Mouse (Mus musculus) left cerebral cortex, adult 18-20 months (tissue): ENCODE data around the gene Mtus2. TPM values are rescaled to one million over a fixed set of nuclear protein-coding genes. Genes with fewer than 3 reads are reported as not detected.

Source experiments
- DNase-seq, 2 experiments: peaks; one replicate each; pipeline ENCODE4 v3.0.0; 2021 to 2022; ENCODE audit warnings: low spot score in 2 of 2, mixed read lengths in 1 of 2
- total RNA-seq, 2 experiments: library from RNA; stranded (reverse); gene quantifications; 2 replicates each; pipeline ENCODE4 v1.2.3; 2021

Mtus2 gene
- total RNA-seq, 2 experiments from 2014 or later = 37.8 to 39.5 TPM

- DNase-seq = no peak
Observed at GRCm38 (mm10) chr5:147956421-147956820, 699 bp upstream of the Mtus2 start.

GRCm38 (mm10) chr5:147957592-147958271 is 612 bp downstream of the Mtus2 start:
- peak; percentile 92 for DNase-seq

GRCm38 (mm10) chr5:147958552-147958951 is 1.4 kb downstream of the Mtus2 start:
- no peak for DNase-seq

DNA sequence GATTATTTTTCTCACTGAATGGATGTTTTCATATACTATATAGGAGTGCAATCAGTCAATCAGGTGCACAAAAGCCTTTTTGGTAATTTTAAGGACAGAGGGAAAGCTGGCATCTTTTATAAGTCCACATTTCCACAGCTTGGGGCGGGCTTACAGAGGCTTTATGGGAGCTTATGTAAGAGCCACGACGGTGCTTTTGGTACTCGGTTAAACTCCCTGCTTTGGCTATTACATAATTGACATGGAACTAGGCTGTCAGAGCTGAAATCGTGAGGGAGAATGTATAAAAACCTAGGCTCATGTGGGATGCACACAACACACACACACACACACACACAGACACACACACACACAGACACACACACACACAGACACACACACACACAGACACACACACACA is 2.0 kb downstream of the Mtus2 start:
- peak; percentile 45 to 49 for DNase-seq

- no peak for DNase-seq
Observed at GRCm38 (mm10) chr5:147960793-147961192, 3.7 kb downstream of the Mtus2 start.

DNA sequence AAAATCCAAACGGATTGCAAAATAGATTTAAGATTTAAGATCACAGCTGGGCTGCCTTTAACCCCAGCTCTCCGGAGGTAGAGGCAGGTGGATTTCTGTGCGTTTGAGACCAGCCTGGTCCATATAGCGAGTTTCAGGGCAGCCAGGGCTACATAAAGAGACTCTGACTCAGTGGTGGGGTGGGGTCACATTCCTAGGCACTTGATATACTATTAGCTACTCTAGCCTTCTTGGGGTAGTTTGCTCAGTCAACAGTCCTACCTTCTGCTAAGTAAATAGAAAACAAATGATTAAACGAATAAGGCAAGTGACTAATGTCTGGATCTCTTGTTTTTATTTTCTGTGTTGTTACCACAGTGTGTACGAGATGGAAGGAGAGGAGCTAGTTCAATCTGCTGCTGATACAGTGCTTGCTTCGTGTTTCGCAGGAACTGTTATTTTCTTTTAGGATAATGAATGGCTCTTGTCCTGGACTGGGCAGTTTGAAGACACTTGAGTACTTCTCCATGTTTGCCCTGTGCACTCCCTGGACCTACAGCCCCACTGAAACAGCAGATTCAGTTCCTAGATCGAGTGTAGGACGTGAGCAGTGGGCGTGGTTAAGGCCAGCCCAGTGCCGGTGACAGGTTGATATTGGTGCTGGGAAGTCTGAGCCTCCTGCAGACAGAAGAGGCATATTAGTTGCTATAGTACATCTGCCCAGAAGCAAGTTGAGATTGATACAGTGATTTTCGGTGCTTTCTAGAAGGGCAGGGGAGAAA is 6.9 kb downstream of the Mtus2 start:
- DNase-seq = no peak

GRCm38 (mm10) chr5:147964776-147965175 is 7.7 kb downstream of the Mtus2 start:
- no peak for DNase-seq

DNA sequence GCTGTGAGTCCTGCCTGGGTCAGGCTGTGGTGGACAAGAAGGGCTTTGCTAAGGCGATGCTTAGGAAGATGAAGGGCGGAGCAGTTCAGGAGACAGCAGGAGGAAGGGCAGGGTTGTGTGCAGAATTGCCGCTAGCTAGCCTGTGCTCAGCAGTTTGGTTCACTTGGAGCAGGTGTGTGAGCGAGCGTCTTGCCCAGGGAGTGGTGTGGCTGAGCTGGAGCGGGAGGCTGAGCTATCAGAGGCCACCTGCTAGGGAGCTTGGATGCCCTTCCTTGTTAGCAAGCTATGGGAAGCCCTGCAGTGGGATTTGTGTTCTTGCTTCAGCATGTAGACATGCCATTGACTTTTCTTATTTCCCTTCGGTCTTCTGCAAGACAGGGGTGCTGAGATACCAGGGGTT is 9.5 kb downstream of the Mtus2 start:
- DNase-seq = no peak

DNA sequence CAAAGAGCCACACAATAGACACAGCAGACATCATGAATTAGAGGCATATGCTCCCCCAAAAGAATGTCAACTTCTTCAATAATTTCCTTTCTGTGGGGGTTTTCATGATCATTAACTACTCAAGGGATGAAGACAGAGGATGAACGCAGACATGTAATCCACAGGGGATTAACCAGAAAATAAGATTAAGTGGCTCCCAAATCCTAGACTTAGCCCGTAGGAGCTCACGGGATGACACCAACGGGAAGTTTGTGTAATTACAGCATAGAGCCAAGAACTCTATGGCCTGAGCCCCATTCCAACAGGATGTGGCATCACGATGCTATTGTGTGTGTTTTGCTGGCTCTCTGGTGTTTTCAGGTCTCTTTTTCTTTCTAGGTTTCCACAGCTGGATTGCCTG is 12.4 kb downstream of the Mtus2 start:
- no peak for DNase-seq

GRCm38 (mm10) chr5:147976001-147976400 is 18.9 kb downstream of the Mtus2 start:
- no peak for DNase-seq

GRCm38 (mm10) chr5:147980606-147981005 is 23.5 kb downstream of the Mtus2 start:
- peak; percentile 28 to 55 for DNase-seq

- no peak for DNase-seq
Observed at GRCm38 (mm10) chr5:147990289-147990688, 33.2 kb downstream of the Mtus2 start.

DNA sequence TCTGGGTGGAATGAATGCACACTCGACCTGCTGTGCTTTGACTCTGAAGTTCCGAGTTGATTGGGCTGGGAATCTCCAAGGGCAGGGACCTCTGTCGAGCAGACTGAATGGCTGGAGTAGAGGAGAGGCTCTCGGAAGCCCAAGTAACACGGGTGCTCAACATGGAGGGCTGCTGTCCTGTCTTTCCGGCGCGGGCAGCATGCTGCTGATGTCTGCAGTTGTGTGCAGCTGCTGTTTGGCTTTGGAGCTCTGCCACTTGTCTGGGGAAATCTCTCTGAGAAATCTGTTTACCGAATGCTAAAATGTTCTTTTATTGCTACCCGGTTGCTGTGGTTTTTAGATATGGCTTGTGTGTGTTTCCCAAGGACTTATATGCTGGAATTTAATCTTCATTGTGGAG is 33.7 kb downstream of the Mtus2 start:
- DNase-seq = peak in 1 of 2 experiments; percentile 4

DNA sequence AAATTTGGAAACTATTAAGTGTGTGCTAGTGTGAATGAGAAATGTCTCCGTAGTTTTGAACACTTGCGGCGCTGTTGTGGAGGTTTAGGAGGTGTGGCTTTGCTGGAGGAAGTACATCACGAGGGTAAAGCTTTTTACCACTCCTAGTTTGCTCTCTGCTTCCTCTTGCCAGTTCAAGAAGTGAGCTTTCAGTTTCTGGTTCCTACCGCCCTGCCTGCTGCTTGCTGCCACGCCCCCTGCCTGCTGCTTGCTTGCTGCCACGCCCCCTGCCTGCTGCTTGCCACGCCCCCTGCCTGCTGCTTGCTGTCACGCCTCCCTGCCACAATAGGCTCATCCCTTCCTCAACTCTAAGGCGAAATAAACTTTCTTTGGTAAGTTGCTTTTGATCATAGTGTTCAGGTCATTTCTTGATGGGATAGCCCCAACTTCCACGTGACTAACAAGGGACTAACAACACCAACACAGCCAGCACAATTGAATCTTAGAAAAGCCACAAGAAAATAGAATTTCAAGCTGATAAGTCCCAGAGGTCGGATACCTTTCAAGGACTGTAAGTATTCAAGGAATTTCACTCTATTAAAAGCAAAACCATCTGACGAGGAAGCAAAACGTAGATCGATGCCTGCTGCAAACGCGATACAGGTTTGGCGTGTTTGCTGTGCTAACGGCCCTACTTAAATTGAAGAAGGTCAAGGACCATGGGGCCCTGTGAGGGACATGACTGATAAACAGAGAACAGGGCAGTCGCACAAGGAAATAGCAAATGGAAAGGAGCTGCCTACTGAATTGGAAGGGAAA is 35.7 kb downstream of the Mtus2 start:
- no peak for DNase-seq

- DNase-seq = no peak
Observed at GRCm38 (mm10) chr5:148005263-148005662, 48.1 kb downstream of the Mtus2 start.

GRCm38 (mm10) chr5:148012156-148012555 is 55.0 kb downstream of the Mtus2 start:
- no peak for DNase-seq

DNA sequence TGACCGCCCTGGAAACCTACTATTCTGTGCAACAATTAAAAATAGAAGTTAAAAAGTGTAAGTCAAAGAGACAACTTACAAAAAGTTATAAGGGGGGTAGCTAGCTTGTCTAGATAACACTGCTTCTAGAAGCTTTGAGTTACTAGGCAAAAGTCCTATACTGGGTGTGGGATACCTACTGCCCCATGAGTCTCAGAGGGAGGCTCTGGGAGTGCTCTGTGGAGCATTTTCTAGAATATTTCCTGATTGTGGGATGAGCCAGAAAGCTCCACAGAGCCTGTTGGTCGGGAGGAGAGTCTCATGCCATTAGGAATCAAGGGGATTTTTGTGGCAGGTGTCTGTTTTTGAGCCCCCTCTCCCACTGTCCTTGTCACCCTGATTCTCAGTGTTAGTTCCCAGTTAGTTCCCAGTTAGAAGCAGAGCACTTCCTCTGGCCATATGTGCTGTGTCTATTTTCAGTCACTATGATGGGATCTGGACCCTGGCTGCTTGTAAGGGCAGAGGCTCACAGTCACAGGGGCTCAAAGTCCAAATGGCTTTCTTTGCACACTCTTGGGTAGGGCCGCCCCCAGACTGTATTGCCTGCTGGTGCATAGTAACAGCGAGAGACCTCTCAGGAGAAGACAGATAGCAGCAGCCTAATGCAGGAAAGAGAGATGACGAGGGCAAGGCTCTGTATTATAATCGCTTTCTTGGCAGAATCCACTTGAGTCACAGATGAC is 57.2 kb downstream of the Mtus2 start:
- DNase-seq = no peak

DNA sequence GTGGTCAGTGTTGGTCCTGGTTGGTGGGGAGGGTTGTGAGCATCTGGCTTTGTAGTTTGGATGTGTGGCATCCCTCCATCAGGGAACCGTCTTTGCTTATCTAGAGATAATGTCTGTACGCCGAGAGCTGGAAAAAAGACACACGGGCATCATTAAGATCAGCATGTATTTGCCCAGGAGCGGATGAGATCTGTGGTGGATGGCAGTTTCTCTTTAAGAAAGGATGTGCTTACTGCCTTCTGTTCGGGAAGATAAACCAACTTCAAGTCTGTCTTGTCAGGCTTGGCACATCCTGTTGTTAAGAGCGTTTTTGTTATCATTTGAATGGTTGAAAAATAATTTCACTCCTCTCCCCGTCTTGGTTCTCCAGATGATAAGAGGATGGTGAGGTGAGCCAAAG is 58.3 kb downstream of the Mtus2 start:
- DNase-seq = no peak

DNA sequence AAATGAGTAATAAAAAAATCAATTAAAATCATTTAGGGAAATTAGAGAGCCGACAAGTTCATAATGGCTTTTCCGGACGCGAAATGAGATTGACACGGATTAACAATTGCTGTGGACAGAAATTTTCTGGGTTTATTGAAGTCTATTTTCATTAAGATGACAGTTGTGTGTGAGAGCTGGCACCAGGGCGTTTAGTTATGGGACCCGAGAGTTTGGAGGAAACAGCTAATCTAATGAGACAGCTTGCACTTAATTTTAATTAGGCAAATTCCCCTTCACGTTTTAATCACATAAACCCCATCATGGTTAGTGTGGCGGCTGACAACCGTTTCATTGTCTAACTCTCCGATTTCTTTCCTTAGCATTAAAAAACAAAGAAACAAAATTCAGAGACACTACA is 60.3 kb downstream of the Mtus2 start:
- no peak for DNase-seq

DNA sequence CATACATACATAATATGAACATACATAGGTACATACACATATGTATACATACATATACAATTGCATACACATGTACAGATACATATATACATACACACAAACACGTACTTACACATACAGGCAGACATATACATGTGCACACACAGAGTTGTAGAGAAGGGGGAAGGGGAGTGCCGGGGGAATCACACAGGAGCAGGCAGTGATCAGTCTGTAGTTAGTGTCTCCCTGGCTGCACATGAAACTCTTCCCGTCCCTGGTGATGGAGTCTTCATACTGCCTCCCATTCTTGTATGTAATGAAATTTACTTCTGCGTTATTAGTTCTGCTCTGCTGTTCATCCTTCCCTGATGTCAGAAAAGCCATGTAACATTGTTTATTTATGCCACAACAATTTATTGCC is 65.7 kb downstream of the Mtus2 start:
- no peak for DNase-seq
